Comparison of ENCODE assay signal across 8 mouse cellular contexts in the genomic region with DNA sequence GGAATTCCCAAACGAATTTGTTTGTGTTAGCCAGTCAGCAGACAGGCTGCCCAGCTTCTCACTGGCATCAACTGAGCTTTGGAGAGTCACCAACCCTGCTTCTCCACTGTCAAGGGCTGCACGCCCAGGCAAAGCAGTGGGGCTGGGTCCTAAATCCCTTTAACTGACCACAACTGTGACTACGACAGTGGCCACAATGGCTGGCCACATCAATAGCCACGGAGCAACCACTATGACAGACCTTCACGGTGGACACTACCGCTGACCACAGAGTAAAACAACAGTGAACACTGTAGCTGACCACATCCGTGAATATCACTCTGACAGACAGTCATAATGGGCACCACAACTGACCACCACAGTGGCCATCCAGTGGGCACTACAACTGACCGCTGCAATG.
DNase-seq lines count a peak whose midpoint lies in the region; ATAC-seq and TF ChIP-seq lines count a peak whose summit lies in the region.

No protein-coding gene starts in this region.

- H3K9ac ChIP-seq in kidney, embryonic 16.5 days (replicated peaks; ENCODE audit: low read length): no peak overlapping the region
- H3K9ac ChIP-seq in MEL (ENCODE audit: control insufficient read depth, low read depth, low read length, poor library complexity, severe bottlenecking): no peak overlapping the region; the same call in 1 of the 2 replicates
- H3K9ac ChIP-seq in heart, embryonic 13.5 days: peak overlapping the region; percentile 70; the same call in 1 of the 2 replicates
- no peak overlapping the region for H3K9ac ChIP-seq in liver, postnatal 0 days (replicated peaks)

- peak overlapping the region; percentile 45; the same call in 1 of the 2 replicates for H3K4me2 ChIP-seq in kidney, embryonic 16.5 days (replicated peaks; ENCODE audit: low read depth, low read length)
- peak overlapping the region; percentile 66 for H3K4me2 ChIP-seq in heart, embryonic 13.5 days
- H3K4me2 ChIP-seq in liver, postnatal 0 days (ENCODE audit: low read depth, low read length): peak overlapping the region; percentile 70; the same call in 1 of the 2 replicates

- H3K4me1 ChIP-seq in kidney, embryonic 16.5 days (ENCODE audit: insufficient read depth, low read length): peaks cover 16% of the 10 kb centered on the region
- H3K4me1 ChIP-seq in MEL (ENCODE audit: control insufficient read depth in 1 of 2, insufficient read depth in 2 of 2, low read length in 2 of 2): peaks cover 0 to 3% of the 10 kb centered on the region in 2 experiments; a peak in 1 of 4 replicates
- peaks cover 38% of the 10 kb centered on the region for H3K4me1 ChIP-seq in heart, embryonic 13.5 days
- 0 out of 2 replicates have a peak, but pooled peaks cover 5% of the 10 kb centered on the region for H3K4me1 ChIP-seq in liver, postnatal 0 days (ENCODE audit: insufficient read depth)

- peak overlapping the region; percentile 56 for H3K27ac ChIP-seq in kidney, embryonic 16.5 days (ENCODE audit: low read length)
- no peak overlapping the region for H3K27ac ChIP-seq in MEL (ENCODE audit: control insufficient read depth, low read depth, low read length)
- H3K27ac ChIP-seq in heart, embryonic 13.5 days (replicated peaks): peak overlapping the region; percentile 71
- H3K27ac ChIP-seq in liver, postnatal 0 days (ENCODE audit: low read depth): peak overlapping the region; percentile 69

- TF ChIP-seq CTCF in MEL (IDR thresholded peaks at IDR 0.05 in 2 of 3, conservative IDR thresholded peaks at IDR 0.05 in 1 of 3; ENCODE audit: control insufficient read depth in 1 of 3, insufficient read depth in 1 of 3, low read depth in 2 of 3, low read length in 3 of 3, poor library complexity in 1 of 3, severe bottlenecking in 1 of 3): no peak
- no peak for TF ChIP-seq CTCF in liver, postnatal 0 days (IDR thresholded peaks at IDR 0.05; ENCODE audit: low read depth)

- no peak for TF ChIP-seq EP300 in MEL (IDR thresholded peaks at IDR 0.05; ENCODE audit: low read depth in 1 of 2, low read length in 2 of 2)
- TF ChIP-seq EP300 in liver, postnatal 0 days (IDR thresholded peaks at IDR 0.05; ENCODE audit: low read depth): no peak

- H3K4me3 ChIP-seq in kidney, embryonic 16.5 days (ENCODE audit: low read length): no peak overlapping the region
- peak overlapping the region; percentile 53 to 68 for H3K4me3 ChIP-seq in MEL (ENCODE audit: control insufficient read depth in 1 of 2, insufficient read depth in 1 of 2, low read depth in 2 of 2, low read length in 2 of 2)
- H3K4me3 ChIP-seq in heart, embryonic 13.5 days: peak overlapping the region; percentile 43; the same call in 1 of the 2 replicates
- H3K4me3 ChIP-seq in liver, postnatal 0 days (ENCODE audit: low read depth, low read length): no peak overlapping the region

- DNase-seq in kidney, postnatal 14 days: no peak
- no peak for DNase-seq in MEL (ENCODE audit: low read depth, low spot score)
- no peak for DNase-seq in liver, postnatal 0 days
- DNase-seq in thymus, postnatal 36 days: no peak
- no peak for DNase-seq in frontal cortex, postnatal 10 days (ENCODE audit: low spot score in 2 of 2)
- no peak for DNase-seq in left cerebral cortex, postnatal 36 days (ENCODE audit: low spot score in 2 of 2)

- ATAC-seq in kidney, embryonic 16.5 days (ENCODE audit: low FRiP score, low TSS enrichment): no peak
- ATAC-seq in heart, embryonic 13.5 days (ENCODE audit: extremely low read depth, insufficient number of reproducible peaks, low FRiP score, low TSS enrichment): no peak
- ATAC-seq in liver, postnatal 0 days: no peak

- intact Hi-C loops in left cerebral cortex, postnatal 36 days (cut with DNase I): loop anchor here (1.0 to 5.0 kb wide), 2 partner anchors 156 to 238 kb away; no protein-coding TSS in a partner anchor

- no peaks in the 10 kb centered on the region for H3K79me2 ChIP-seq in MEL (ENCODE audit: control insufficient read depth, insufficient read depth, low read length, poor library complexity)

- TF ChIP-seq POLR2A in MEL (IDR thresholded peaks at IDR 0.05; ENCODE audit: control insufficient read depth in 1 of 2, insufficient read depth in 1 of 2, low read depth in 1 of 2, low read length in 2 of 2, poor library complexity in 1 of 2): no peak

- H3K36me3 ChIP-seq in kidney, embryonic 16.5 days (ENCODE audit: insufficient read depth, low read length): no peaks in the 10 kb centered on the region
- H3K36me3 ChIP-seq in MEL (ENCODE audit: control insufficient read depth in 1 of 2, insufficient read depth in 2 of 2, low read length in 2 of 2): no peaks in the 10 kb centered on the region; a peak in 1 of 4 replicates
- H3K36me3 ChIP-seq in heart, embryonic 13.5 days: no peaks in the 10 kb centered on the region
- no peaks in the 10 kb centered on the region for H3K36me3 ChIP-seq in liver, postnatal 0 days (replicated peaks; ENCODE audit: insufficient read depth, low read length)

- no peaks in the 10 kb centered on the region for H3K27me3 ChIP-seq in kidney, embryonic 16.5 days (ENCODE audit: insufficient read depth, low read length)
- no peaks in the 10 kb centered on the region for H3K27me3 ChIP-seq in MEL (ENCODE audit: control insufficient read depth in 1 of 2, insufficient read depth in 2 of 2, low read length in 2 of 2)
- H3K27me3 ChIP-seq in heart, embryonic 13.5 days (replicated peaks): no peaks in the 10 kb centered on the region; the same call in 1 of the 2 replicates
- H3K27me3 ChIP-seq in liver, postnatal 0 days (ENCODE audit: insufficient read depth, low read length): no peaks in the 10 kb centered on the region

- WGBS in kidney, embryonic 16.5 days: 86% methylated on average over 8 of the region's 8 CpGs
- WGBS in heart, embryonic 13.5 days: 84% methylated on average over 8 of the region's 8 CpGs
- 68% methylated on average over 8 of the region's 8 CpGs for WGBS in liver, postnatal 0 days (ENCODE audit: insufficient replicate concordance)

- H3K9me3 ChIP-seq in kidney, embryonic 16.5 days (ENCODE audit: low read length): no peaks in the 10 kb centered on the region
- no peaks in the 10 kb centered on the region for H3K9me3 ChIP-seq in MEL (replicated peaks; ENCODE audit: insufficient read depth, low read length)
- no peaks in the 10 kb centered on the region for H3K9me3 ChIP-seq in heart, embryonic 13.5 days
- H3K9me3 ChIP-seq in liver, postnatal 0 days (ENCODE audit: low read length): no peaks in the 10 kb centered on the region

- no peak for TF ChIP-seq RAD21 in MEL (IDR thresholded peaks at IDR 0.05; ENCODE audit: low read depth, low read length)

TF ChIP-seq in MEL, 35 proteins besides CTCF, POLR2A, EP300 and RAD21:
- no peak for TF ChIP-seq USF1 (IDR thresholded peaks at IDR 0.05; ENCODE audit: low read depth, low read length)
- no peak for TF ChIP-seq MAX (IDR thresholded peaks at IDR 0.05; ENCODE audit: low read length)
- no peak for TF ChIP-seq GABPA (IDR thresholded peaks at IDR 0.05; ENCODE audit: low read depth, low read length)

Comparison
In these comparisons a context has a peak if more than half of its experiments do, and no peak if none do; other contexts are left out.
1. H3K4me3 ChIP-seq: peak in MEL (2 of 2) and heart, embryonic 13.5 days (single experiment); none in kidney, embryonic 16.5 days (single experiment) and liver, postnatal 0 days (single experiment).
2. Peak in every context shown above with its lines, with median percentiles within 50 percentile points of each other: H3K4me2 ChIP-seq.